Mouse (Mus musculus): ENCODE measurements around the gene Cpne1.

Gene Cpne1

GRCm38 (mm10) chr2:156078421-156079182 is 33.2 kb downstream of the Cpne1 start:
- 89% methylated on average over 16 of the region's 16 CpGs for WGBS

GRCm38 (mm10) chr2:156077461-156077860 is 34.3 kb downstream of the Cpne1 start:
- WGBS = 91% methylated on average over 7 of the region's 7 CpGs

- 93% methylated on average over 15 of the region's 15 CpGs for WGBS
These were observed 38.0 kb downstream of the Cpne1 start for GRCm38 (mm10) chr2:156073725-156074124.

GRCm38 (mm10) chr2:156071236-156071635 is 40.5 kb downstream of the Cpne1 start:
- 93% methylated on average over 10 of the region's 10 CpGs for WGBS

- 79% methylated on average over 10 of the region's 10 CpGs for WGBS
These were observed 43.8 kb downstream of the Cpne1 start for GRCm38 (mm10) chr2:156067916-156068315.

- WGBS = 39% methylated on average over 10 of the region's 10 CpGs
These were observed 45.6 kb downstream of the Cpne1 start for GRCm38 (mm10) chr2:156066126-156066525.

GRCm38 (mm10) chr2:156065099-156066041 is 46.4 kb downstream of the Cpne1 start, which contains the start of gene Spag4:
Gene Spag4 (plus strand): TSS chr2:156065175.
- WGBS = 1% methylated on average over 80 of the region's 81 CpGs

- WGBS = 90% methylated on average over 9 of the region's 9 CpGs
These were observed 58.9 kb downstream of the Cpne1 start, which contains the start of gene Fer1l4 for GRCm38 (mm10) chr2:156052816-156053215. Gene Fer1l4 (minus strand): TSS chr2:156052947.

- WGBS = 38% methylated on average over 19 of the region's 19 CpGs
These were observed 63.8 kb downstream of the Cpne1 start for GRCm38 (mm10) chr2:156047929-156048328.

GRCm38 (mm10) chr2:156042903-156043302 is 68.9 kb downstream of the Cpne1 start:
- 85% methylated on average over 8 of the region's 8 CpGs for WGBS

- whole genome bisulfite sequencing = 90% methylated on average over 3 of the region's 3 CpGs
These were observed 72.4 kb downstream of the Cpne1 start for GRCm38 (mm10) chr2:156039390-156039789.
